Mouse (Mus musculus): ENCODE data around the gene Efna2.

GRCm38 (mm10) chr10:80186649-80187048 is 7.4 kb downstream of the Efna2 start:
- TF ChIP-seq POLR2A (IDR thresholded peaks at IDR 0.05; ENCODE audit: low read depth, low read length) (no peak), CTCF (IDR thresholded peaks at IDR 0.05; ENCODE audit: extremely low read depth, insufficient read depth, insufficient read length, insufficient replicate concordance) (no peak)

All from spleen, adult 2 months (tissue).